Mouse (Mus musculus) c-Kit-positive CD71-positive TER-119-negative erythroid progenitor cells, embryonic 14.5 days (primary cell): ENCODE measurements at regions not wholly inside any gene's neighbourhood (a gene's known extent, or its start where the extent isn't known, plus 50 kb on each side); places are given as distances from the start of the nearest gene placed in this dataset.

Source experiments
- DNase-seq: peaks from one replicate; pipeline ENCODE4 v3.0.0-alpha.2; 2013; ENCODE audit warnings: low read depth

DNA sequence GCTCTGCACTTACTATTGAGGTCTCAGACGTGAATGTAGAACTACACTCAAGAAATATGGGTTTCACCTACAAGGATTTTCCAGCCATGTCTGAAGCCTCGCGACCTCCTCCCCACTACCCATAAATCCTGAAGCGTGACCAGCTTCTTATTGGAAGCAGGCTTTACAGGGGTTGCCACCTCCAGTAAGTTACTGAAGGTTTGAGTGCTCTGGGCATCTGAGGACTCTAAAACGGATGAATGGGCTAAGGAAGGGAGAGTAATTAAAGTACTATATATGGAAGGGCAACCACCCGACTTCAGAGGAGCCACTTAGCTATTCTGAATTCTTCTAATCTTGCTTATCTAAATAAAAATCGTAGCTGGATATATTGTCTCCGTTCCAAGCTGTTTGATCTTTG lies 136.1 kb upstream of the Hmga2 start:
- DNase-seq: no peak

DNA sequence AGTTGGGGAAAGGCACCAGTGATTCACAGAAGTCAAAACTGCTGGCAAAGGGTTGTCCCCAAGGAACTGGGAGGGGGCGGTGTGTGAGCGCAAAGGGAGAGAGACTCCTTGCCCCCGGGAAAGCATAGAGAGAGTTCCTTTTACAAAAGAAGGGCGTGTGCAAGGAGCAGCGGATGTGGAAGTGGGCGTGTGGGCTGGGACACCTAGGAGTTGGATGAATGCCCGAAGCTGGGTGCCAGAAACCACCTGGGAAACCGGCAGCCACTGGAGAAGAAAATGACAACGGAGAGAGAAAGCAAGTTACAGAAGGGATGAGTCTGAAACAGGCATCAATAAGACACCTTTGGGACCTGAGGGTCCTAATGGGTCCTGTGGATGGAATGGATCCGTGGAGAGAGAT lies 133.8 kb upstream of the Hmga2 start:
- no peak for DNase-seq

DNA sequence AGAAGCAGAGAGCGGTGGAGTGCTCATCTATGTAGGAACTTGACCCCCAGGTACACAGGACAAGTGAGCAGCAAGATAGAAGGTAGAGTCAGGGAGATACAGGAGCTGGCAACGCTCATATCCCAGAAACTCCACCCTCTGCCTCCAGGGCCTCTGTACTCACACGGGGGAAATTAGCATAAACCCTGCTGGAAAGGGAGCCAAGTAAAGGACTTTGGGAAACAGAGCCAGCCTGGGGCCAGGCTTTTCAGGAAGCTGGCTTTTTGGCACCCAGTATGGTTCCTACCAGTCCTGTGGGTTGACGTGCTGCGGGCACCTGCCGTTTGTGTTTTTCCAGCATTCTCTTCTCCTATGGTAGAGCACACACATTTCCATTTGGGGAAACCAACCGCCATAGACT lies 128.2 kb upstream of the Hmga2 start:
- DNase-seq: no peak

DNA sequence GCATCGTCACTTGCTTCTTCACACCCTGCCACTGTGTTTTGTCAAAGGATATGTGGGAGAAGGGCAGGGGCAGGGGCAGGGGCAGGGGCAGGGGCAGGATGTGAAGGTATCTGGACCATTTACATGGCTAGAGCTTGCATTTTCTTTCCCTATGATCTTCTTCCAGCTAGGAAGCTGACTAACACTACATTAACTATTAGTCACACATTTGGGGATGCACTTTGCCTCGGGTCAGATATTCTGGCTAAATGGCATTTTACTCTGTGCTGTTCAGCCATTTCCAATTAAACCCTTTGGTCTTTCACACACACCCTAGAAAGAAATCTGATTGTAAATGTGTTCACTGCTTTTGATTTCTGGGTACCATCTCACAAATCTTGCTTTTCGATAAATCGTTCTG lies 126.9 kb upstream of the Hmga2 start:
- DNase-seq: no peak

DNA sequence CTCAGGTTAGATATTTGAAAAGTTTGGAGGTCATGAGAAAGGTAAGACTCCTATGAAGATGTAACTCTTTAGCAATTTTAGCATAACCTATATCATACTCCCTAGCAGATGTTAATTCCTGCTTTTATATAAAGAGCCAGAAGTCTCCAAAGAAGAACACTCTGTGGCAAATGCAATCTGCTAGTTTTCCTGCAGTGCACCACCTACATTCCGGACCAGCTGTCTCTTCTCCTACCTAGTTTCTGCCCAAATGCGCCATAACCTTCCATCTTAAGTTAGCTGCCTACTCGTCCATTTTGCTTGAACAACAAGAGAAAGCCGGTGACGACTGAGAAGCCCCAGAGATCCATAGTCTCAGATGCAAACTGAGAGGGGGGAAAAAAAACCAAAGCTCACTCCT lies 124.5 kb upstream of the Hmga2 start:
- DNase-seq: no peak

DNA sequence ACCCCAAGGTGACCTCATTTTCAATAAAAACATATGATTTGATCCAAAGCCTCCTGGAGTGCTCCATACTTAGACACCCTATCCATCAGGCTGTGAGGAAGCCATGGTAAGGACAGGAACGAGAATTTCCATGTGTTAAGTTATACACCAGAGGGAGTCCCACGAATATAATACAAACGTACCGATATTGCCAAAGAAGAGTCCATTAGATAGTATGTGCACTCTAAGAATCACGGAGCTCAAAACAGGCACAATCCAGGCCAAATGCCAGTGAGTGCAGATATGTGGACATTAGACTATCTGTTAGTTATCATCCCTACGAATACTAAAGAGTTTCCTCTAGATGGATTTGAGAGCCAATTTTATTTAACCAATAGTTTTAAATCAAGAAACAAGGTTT lies 123.3 kb upstream of the Hmga2 start:
- DNase-seq: no peak

DNA sequence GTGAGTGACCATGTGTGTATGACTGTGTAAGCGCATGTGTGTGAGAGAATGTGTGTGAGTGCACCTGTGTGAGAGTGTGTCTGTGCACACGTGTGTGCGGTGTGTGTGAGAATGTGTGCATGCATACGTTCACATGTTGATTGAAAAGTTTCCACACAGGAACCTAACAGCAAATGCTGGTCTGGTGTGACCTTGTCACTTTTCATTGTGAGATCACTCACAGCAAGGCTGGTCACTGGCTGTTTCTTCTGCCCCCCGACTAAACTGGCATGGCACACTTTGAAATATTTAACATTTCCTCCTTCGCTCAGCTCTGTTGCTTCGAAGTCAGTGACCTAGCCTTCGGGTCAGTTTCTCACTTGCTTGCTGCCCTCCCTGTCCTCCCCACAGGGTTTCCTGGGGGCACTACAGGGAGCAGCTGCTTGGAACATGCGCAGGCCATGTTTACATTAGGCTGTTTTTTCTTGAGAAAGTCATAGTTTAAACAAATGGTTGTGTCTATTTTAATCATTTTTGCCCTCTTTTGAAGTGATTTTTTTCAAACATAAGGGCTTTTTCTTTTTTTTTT lies 121.1 kb upstream of the Hmga2 start:
- no peak for DNase-seq

DNA sequence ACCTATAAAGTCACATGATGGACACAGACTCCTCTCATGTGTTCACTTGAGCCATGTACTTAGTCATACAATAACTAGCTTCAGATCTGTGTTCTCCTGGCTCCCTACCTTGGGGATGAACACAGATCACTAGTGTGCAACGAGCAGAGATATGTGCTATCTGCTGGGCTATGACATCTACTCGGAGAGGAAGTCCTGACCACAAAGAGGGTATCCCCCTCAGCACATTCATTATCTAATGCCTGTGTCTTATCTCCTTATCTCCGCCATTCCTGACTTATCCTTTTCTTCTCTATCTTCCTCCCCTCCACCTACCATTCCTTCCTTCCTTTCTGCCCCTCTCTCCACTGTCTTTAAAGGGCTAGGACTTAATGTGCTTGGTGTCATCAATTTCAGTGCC lies 118.9 kb upstream of the Hmga2 start:
- no peak for DNase-seq

DNA sequence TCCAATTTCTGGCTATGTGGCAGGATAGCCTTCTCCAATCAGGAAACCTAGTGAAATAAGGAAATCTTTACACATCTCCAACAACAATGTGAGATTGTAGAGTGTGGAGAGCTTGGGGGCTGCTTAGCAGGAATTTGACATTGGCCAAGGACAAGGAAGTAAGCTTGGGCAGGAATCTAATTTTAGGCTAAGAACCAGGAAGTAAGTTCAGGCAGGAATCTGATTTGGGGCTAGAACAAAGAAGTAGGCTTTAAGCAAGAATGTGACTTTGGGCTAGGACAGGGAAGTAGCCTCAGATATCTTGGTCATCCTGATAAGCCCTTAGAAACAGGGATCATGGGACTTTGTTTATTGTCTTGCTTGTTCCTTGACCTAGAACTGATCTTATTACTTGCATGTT lies 117.6 kb upstream of the Hmga2 start:
- DNase-seq: no peak

DNA sequence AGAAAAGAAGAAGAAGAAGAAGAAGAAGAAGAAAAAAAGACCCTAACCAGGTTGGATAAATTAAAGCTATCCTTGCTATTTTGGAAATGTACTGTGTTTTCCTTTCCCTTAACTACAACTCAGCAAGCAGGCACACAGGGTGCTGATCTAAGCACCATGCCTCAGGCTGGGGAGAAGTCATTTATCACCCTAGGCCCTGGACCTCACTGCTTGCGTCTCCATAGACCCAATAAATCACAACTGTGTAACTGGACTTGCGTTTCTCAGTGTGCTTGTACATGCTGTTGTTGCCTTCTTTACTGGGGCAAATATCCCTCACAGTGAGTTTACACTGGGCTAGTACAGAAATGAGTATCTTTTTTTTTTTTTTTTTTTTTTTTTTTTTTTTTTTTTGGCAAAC lies 113.4 kb upstream of the Hmga2 start:
- no peak for DNase-seq

DNA sequence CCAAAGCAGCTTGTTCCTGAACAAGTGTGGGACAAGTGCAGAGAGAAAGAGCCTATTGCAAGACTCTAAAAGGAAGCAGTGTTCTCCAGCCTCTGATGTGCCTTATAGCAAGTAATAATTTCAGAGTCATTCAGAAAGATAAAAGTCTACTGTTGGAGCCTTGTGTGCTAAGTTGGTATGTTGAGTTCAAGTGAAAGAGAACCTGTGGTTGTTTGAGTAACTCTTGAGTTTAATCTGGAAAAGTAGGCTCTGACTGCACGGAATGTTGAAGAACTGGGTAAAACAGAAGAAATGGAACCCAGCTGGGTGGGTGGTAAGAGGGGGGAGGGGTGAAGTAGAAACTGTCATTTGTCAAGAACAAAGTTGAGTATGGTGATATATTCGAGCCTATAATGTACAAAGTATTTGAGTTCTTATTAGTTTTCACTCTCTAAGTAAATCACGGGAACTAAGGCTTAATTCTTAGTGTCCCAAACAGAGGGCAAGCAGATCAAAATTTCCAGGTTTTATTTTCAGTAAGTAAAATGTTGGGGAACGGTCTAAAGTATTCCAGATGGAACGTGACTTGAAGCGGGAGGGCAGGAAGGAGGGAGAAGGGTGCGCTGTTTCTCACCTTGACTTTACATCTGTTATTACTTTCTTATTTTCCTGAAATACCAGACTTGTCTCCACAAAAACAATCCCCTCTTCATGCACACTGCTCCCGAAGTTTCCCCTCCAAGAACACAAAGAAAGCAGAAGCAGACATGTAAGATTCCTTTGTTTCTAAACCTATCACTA lies 111.8 kb upstream of the Hmga2 start:
- no peak for DNase-seq

DNA sequence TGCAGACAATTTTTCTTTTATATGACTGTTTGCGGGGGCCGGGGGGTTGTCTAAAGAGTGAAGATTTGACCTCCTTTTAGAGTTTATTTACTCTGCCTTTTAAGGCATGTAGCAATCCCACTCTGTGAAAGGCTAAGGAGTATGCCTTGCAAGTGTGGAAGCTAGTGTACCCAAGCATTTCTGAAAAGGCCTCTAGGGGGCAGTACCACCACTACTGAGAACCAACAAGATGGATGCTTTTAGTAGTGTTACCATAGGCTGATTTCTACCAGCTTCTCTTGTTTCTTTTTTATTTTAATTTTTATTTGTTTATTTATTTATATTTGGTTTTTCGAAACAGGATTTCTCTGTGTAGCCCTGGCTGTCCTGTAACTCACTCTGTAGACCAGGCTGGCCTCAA lies 110.9 kb upstream of the Hmga2 start:
- peak; percentile 27 for DNase-seq

DNA sequence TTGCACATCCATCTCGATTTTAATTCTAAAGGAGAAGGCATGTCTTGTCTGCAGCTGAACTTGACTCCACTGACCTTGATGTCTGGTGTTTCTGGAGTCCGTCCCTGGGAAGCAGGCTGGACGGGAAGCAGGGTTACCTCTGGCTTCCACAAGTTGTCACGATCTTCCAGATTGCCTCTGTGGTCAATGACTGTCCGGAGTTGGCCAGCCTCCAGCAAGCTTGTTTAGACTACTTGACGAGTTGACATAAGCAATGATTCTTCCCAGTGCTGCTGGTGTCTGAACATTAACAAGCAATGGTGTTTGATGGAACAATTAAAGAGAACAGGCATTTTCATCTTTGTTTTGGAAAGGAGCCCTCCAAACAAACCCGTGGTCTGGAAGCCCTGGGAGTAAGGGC lies 106.2 kb upstream of the Hmga2 start:
- DNase-seq: no peak

DNA sequence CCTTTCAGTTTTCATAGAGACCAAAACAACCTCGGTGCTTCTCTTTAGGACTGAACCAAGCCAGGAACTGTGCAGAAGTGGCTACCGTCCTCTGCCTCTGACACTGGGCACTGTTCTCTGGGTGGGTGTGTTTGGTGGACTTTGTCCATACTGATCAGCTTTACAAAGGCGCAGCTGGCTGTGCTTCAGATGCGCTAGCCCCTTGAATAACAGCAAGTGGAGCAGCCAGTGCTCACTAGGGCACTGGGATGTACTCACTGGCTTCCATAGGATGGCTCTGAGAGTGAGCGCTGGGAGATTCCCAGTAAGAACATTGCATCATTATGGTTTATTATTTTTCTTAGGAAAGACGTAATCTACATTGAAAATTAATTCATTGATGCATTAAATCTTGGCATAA lies 105.3 kb upstream of the Hmga2 start:
- DNase-seq: no peak

DNA sequence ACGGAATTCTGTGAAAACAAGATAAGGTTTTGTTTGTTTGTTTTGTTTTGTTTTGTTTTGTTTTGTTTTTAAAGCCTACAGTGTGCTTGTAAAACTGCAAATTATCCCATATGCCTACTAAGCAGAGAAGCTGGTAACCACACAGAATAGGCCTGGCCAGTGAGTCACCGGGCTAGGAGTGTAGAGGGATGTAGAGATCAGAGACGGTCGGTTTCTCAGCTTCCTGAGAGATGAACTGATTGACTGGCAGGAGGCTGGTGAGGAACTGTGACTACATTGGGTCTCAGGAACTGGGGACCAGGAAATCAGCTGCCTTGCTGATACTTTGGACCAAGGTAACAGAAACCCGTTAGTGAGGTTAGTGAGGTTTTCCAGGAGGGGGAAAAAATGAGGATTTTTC lies 100.6 kb upstream of the Hmga2 start:
- DNase-seq: no peak

DNA sequence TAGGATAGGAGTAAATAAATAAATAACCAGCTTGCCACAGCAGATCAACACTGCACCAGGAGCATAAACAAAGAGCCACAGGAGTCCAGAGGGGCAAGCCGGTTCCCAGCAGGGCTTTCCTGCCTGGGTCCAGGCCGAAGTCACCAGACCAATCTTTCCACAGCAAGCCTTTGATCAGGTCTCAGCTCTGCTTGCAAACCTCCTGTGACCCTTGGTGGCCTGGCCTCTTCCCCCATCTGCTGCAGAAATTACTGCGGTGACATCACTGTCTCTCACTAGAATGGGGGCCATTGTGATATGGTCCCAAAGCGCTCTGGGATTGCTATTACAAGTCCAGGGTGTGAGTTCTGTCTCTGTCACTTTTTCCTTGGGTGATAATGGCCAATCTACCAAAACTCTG lies 99.9 kb upstream of the Hmga2 start:
- DNase-seq: no peak

DNA sequence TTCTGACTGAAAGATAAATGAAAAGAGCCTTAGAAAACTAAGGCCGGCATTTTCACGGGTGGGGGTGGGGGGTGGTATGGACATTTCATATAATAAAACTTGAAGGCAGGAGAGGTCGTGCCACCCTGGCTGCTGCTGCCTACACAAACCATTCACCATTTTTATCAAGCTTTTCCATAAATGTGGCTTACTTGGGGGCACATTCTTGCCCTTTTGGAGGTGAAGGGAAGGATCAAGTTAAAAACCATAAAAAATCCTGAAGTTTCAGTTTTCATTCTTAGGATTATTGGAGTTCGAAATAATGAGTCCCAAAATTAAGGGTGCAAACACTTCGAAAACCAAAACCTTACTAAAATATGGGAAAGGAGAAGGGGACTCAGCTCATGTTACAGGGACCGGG lies 95.1 kb upstream of the Hmga2 start:
- DNase-seq: no peak

DNA sequence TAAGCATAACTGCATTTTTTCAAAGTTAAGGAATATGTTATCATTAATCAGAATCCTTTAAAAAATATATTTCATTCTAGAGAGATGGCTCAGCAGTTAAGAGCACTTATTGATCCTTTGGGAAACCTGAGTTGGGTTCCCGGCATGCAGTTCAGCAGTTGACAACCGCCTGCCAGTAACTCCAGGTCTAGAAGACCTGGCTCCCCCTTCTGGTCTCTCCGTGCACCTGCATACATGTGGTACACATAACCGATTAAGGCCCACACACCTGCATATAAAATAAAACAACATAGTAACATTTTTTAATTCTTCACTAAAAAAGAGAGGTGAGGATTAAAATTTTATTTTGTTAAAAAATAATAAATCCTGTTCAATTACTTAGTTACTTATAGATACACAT lies 89.7 kb upstream of the Hmga2 start:
- no peak for DNase-seq

DNA sequence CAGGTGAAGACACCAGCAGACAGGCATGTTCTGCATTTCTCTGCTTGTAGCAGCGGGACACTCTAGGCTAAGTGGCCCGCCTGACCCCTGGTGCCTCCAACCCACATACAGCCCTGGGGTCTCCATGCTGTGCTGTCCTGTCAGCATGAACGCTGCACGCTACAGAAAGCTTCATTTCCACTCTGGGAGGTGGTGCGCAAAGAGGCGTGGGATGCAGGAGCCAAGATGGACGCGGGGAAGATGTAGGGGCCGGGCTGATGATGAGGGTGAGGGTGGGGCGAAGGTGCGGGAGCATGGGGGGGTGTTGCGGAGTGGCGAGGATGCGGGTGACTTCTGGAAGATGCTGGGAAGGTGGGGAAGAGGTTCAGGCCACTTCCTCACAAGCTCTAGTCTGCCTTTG lies 88.6 kb upstream of the Hmga2 start:
- no peak for DNase-seq

DNA sequence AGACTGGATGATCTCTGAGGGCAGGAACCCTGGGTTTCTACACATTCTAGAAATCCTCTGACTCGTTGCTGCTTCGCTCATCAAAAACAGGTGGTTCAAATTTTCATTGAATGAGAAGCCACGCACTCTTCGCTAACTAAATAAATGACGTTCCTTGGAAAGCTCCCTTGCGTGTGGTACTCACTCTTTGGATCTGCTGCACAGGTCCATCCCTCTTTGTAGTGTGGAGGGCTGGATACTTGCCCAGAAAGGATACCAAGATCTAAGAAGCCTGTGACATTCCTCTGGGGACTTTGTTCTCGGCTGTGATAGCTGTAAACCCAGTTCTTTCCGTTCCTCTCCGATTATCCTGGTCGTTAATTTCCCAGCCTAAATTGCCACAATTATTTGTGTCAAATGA lies 87.7 kb upstream of the Hmga2 start:
- DNase-seq: no peak

DNA sequence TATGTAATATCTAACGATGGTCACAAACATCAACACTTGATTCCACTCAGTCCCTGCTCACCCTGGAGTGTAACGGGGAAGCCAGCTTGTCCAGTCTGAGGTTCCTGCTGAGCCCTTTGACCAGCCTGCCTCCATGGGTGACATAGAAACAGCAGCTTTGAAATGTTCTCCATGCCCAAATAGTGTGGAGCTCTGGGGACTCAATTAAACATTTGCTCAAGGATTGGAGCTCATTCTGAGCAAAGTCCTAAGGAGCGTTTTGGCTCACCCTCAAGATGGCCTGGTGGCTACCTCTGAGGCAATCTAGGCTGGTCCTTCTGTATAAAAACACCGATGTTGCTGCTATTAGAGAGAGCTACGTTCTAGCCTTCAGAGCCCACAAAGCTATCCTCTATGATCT lies 85.6 kb upstream of the Hmga2 start:
- no peak for DNase-seq

DNA sequence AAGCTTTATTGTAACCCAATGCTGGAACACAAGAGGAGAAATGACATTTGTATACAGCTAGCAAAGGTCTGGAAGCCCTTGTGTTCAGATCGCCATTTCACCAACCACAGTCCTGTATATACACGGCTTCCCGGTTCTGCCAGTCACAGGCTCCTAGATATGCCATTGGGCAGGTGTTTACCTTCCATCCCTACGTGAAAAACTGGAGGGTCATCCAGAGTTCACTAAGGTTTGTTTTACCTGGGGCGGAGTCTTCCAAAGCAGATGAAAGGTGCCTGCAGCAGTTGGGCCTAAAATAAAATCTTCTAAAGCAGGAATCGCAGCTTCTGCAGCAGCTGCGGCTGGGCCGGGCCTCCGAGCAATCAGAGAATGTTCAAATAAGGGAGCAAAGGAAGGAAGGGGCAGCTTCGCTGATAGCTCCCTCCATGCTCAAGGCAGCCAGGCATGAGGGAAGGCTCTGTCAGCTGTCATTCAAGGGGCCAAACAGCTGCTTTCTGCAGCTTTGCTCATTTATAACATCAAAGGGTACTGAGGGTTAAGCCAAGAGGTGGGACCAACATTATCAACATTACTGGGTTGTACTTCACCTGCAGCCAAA lies 81.7 kb upstream of the Hmga2 start:
- no peak for DNase-seq

DNA sequence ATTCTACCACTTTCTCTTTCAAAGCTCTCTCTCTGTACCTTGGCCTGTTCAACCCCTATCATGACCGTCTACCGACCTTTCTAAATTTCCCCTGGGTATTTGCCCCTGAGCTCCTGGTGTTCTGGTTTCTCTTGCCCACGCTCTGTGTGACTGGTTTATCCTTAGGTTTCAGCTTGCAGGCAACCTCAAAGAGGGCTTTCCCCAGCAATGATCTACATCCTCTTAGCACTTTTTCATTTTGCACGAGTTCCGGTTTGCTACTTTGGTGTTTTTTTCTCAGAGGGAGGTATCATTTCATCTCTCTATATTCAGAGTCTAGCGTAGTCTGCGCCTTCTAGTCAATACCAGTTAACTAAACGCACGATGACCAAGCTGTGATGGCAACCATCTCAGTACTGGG lies 79.8 kb upstream of the Hmga2 start:
- no peak for DNase-seq

DNA sequence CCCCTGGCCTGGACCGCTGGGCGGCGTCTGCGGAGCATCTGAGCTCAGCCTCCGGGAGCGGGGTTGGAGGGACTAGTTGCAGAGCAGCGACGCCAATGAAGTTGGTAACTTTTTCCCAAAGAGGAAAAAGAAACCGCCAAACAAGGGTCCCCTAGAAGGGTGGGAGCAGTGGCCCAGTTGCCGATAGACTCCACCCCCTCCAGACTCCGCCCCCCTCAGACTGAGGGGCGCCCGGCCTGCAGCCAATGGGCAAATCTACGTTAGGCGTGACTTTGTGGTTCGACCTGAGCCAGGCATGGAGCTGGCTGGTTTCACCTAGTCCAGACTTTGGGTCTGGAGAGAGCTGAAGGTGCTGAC lies 76.8 kb upstream of the Hmga2 start:
- DNase-seq: no peak
